Mouse (Mus musculus) C2C12 (cell line): ENCODE data around the gene Fam83b. TPM values are rescaled to one million over a fixed set of nuclear protein-coding genes. Genes with fewer than 3 reads are reported as not detected.

Experiments used
- H3K27me3 ChIP-seq: one replicate; pipeline ENCODE4 v1.6.1; 2011; ENCODE audit not compliant: control insufficient read depth, insufficient read depth, insufficient read length
- H3K36me3 ChIP-seq: one replicate; pipeline ENCODE4 v1.6.1; 2011; ENCODE audit not compliant: control insufficient read depth, insufficient read depth
- H3K4me3 ChIP-seq: one replicate; pipeline ENCODE4 v1.5.1; 2011; ENCODE audit warnings: mild to moderate bottlenecking, control low read depth; ENCODE audit not compliant: poor library complexity, insufficient read depth, severe bottlenecking
- H3K79me2 ChIP-seq: one replicate; pipeline ENCODE4 v1.6.1; 2011; ENCODE audit not compliant: control insufficient read depth, insufficient read depth
- H3K79me3 ChIP-seq: one replicate; pipeline ENCODE4 v1.6.1; 2011; ENCODE audit warnings: low read depth, control low read depth
- H3ac ChIP-seq: one replicate; pipeline ENCODE3; 2011; ENCODE audit warnings: low read depth; ENCODE audit not compliant: control insufficient read depth, insufficient read length
- CEBPB ChIP-seq: IDR thresholded peaks from one replicate; pipeline ENCODE4 v1.6.1; 2011; ENCODE audit warnings: low read depth, mild to moderate bottlenecking, control low read depth, moderate library complexity
- CTCF ChIP-seq: IDR thresholded peaks from one replicate; pipeline ENCODE4 v1.5.1; 2011; ENCODE audit not compliant: control insufficient read depth, insufficient read depth, insufficient read length
- FOSL1 ChIP-seq: IDR thresholded peaks from one replicate; pipeline ENCODE4 v1.8.0; 2011; ENCODE audit warnings: mild to moderate bottlenecking, low read length; ENCODE audit not compliant: poor library complexity, insufficient read depth, severe bottlenecking
- MAX ChIP-seq: IDR thresholded peaks from one replicate; pipeline ENCODE4 v1.6.1; 2011; ENCODE audit warnings: mild to moderate bottlenecking, control low read depth
- MYOD1 ChIP-seq: IDR thresholded peaks from one replicate; pipeline ENCODE4 v1.6.1; 2011; ENCODE audit warnings: low read depth; ENCODE audit not compliant: control insufficient read depth, insufficient read length
- MYOG ChIP-seq: IDR thresholded peaks from one replicate; pipeline ENCODE4 v1.6.1; 2011; ENCODE audit not compliant: control insufficient read depth, insufficient read length; ENCODE audit errors: extremely low read depth
- USF1 ChIP-seq: IDR thresholded peaks from one replicate; pipeline ENCODE4 v1.6.1; 2011; ENCODE audit warnings: low read depth, mild to moderate bottlenecking, control low read depth, moderate library complexity
- polyA plus RNA-seq: library from polyadenylated mRNA; unstranded; fragments of >200 nt; fragmentation: generic; extraction: Trizol; gene quantifications from one replicate; pipeline ENCODE4 v1.2.1, GENCODE M21; 2012; ENCODE audit warnings: missing spikeins

Fam83b gene
- polyA plus RNA-seq, 1 experiment, result not detected

DNA sequence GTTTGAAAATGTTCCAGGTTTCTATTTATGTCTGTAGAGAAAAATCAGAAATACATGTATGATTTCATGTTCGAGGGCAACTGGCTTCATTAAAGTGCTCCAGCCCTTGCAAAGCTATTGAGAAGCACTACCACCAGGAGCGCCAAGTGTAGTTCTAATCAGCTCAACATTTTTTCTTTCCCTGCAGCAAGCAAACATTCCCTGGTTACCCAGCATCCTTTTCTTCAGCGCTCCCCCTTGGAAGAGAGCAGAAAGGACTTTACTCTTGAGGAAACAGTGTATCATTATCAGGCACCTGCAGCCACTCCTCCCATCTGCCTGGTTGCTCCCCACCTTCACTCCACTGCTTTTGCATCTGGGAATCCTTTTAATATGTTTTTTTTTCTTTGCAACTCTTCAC is 45.3 kb downstream of the Fam83b start:
- TF ChIP-seq MAX (no peak), MYOG (no peak)
- no peak overlapping the region for H3ac ChIP-seq
- no peak overlapping the region for H3K4me3 ChIP-seq

DNA sequence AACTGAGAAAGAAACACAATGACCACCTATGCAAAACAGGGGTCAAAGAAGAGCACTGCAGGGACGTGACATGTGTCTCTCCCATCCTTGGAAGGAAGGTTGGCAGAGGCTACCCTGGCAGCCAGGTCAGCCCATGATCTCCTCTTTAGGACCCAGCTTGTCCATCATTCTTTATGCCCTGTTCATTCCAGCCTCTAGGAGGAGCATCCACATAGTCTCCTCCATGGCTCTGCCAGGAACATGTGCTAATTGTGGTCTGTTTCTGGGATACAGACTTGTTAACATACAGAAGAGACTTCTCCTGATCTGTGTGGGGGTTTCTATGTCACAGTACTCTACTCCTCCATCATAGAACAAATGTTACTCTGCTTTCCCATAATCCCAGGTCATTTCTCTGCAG is 48.3 kb downstream of the Fam83b start:
- Histone ChIP-seq H3K36me3 (no peaks in the 10 kb centered on the region), H3ac (no peak overlapping the region), H3K79me2 (no peaks in the 10 kb centered on the region), H3K79me3 (no peaks in the 10 kb centered on the region), H3K4me3 (no peak overlapping the region), H3K27me3 (no peaks in the 10 kb centered on the region)
- TF ChIP-seq USF1 (no peak), MAX (no peak), FOSL1 (no peak), MYOD1 (no peak)

More for the DNA sequence above, 45.3 kb downstream of the Fam83b start:
- no peaks in the 10 kb centered on the region for H3K36me3 ChIP-seq
- no peaks in the 10 kb centered on the region for H3K27me3 ChIP-seq
- H3K79me2 ChIP-seq, result no peaks in the 10 kb centered on the region
- H3K79me3 ChIP-seq, result no peaks in the 10 kb centered on the region

DNA sequence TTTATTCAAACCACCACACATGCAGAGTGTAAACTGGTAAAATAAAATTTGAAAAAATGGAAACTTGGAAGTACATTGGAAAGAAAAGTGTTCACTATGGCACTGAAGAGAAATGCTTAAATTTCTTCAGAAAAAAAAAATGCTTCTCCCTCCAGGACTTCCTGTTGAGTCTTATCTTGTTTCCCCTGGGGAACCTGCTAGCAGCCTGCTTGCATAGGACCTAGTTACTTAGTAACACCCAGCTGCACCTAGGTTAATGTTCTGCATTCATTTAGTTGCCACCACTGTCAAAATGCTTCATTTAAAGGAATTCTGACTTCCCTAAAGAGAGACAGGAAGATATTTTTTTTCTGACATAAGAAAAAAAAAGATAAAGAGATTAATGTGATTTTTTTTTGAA is 61.3 kb downstream of the Fam83b start:
- Histone ChIP-seq H3ac (no peak overlapping the region), H3K79me3 (no peaks in the 10 kb centered on the region), H3K4me3 (no peak overlapping the region), H3K27me3 (no peaks in the 10 kb centered on the region), H3K79me2 (no peaks in the 10 kb centered on the region), H3K36me3 (no peaks in the 10 kb centered on the region)
- TF ChIP-seq MYOD1 (no peak), FOSL1 (no peak), MAX (no peak), MYOG (no peak), CTCF (no peak), USF1 (no peak), CEBPB (no peak)

DNA sequence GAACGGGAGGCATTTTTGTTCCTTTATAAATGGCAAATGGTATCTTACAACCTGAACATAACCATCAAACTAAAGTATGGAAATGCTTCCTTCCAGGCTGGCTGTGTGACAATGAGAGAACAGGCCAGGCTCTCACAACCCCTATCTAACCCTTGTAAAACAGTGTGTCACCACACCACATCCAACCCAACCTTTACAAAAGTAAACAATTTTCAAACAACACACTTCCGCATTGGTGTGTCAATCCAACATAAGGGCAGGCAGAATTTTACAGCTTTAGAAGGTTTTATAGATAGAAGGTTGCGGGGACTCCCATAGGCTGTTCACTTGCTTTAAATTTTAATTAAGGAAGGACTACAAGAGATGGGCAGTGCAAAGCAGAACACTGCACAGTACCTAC is 77.2 kb downstream of the Fam83b start:
- H3K36me3 ChIP-seq, result no peaks in the 10 kb centered on the region
- TF ChIP-seq USF1, result no peak
- TF ChIP-seq CTCF, result no peak
- no peak for TF ChIP-seq MYOD1
- TF ChIP-seq CEBPB, result no peak
- TF ChIP-seq MAX, result no peak
- no peak for TF ChIP-seq MYOG
- no peak for TF ChIP-seq FOSL1
- H3K4me3 ChIP-seq, result no peak overlapping the region

DNA sequence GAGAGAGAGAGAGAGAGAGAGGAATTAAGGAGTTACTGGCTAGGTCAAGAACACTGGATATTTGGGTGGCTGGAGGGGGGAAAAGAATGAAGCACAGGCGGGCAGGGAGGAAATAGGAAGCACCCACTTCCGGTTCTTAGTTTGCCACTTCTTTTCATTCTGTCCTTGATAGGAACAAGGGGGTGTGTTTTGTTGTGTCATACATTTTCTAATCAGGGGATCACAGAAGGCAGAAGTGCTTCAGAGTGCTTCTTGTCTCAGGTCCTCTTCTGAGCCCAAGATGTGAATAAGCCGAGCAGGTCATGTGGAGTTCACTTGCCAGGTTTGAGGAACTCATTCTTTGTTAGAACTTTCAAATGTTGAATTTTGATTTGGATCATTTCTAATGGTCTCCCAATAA is 86.8 kb downstream of the Fam83b start:
- Histone ChIP-seq H3K36me3 (no peaks in the 10 kb centered on the region), H3K27me3 (no peaks in the 10 kb centered on the region), H3K79me2 (no peaks in the 10 kb centered on the region), H3K79me3 (no peaks in the 10 kb centered on the region), H3K4me3 (no peak overlapping the region), H3ac (no peak overlapping the region)
- TF ChIP-seq CEBPB, result no peak
- no peak for TF ChIP-seq FOSL1
- no peak for TF ChIP-seq MAX
- TF ChIP-seq USF1, result no peak
- TF ChIP-seq MYOD1, result no peak
- no peak for TF ChIP-seq CTCF
- TF ChIP-seq MYOG, result no peak

More for the DNA sequence above, 77.2 kb downstream of the Fam83b start:
- Histone ChIP-seq H3K79me2 (no peaks in the 10 kb centered on the region), H3K27me3 (no peaks in the 10 kb centered on the region), H3ac (no peak overlapping the region), H3K79me3 (no peaks in the 10 kb centered on the region)

DNA sequence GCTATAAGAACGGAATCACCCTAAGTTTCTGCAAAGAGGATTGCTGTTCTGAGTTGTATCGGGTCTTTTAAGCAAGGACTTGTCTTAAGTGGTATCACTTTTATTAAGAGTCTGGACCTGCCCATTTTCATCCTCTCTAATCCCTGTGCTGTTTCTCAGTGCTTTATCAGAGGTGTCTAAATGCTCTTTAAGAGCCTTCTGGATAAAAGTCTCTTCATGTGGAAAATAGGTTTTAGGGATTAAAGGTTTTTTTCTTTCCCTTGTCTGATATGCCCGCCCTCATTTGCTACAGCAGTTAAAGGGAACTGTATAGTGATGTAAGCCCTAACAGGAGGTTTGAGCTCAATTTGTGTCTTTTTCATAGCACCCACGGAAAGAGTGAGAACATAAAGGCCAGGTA is 97.4 kb downstream of the Fam83b start:
- H3K36me3 ChIP-seq, result no peaks in the 10 kb centered on the region
- no peak for TF ChIP-seq CEBPB
- no peak for TF ChIP-seq MYOG
- TF ChIP-seq MAX, result no peak
- TF ChIP-seq USF1, result no peak
- no peak for TF ChIP-seq CTCF
- no peak for TF ChIP-seq MYOD1
- TF ChIP-seq FOSL1, result no peak

More for the DNA sequence above, 97.4 kb downstream of the Fam83b start:
- Histone ChIP-seq H3K79me3 (no peaks in the 10 kb centered on the region), H3K4me3 (no peak overlapping the region), H3K79me2 (no peaks in the 10 kb centered on the region), H3K27me3 (no peaks in the 10 kb centered on the region), H3ac (no peak overlapping the region)
